Mouse (Mus musculus) left cerebral cortex, postnatal 14 days (tissue): Measurements from ENCODE around the gene Olfr1252. TPM values are rescaled to one million over a fixed set of nuclear protein-coding genes. Genes with fewer than 3 reads are reported as not detected.

ENCODE experiments used
- DNase-seq, 2 experiments: peaks; one replicate each; pipeline ENCODE4 v3.0.0; 2021 to 2022; ENCODE audit warnings: low spot score in 2 of 2, mixed read lengths in 1 of 2
- intact Hi-C: fragments of 180-260 bp; cut with DNase I; formaldehyde crosslinking; loops from one replicate; pipeline ENCODE4 v1.15.1; 2025
- long read RNA-seq, 2 experiments: library from polyadenylated mRNA; stranded (forward); transcript quantifications; one replicate each; pipeline ENCODE4 v2.0.0; 2021
- total RNA-seq, 2 experiments: library from RNA; stranded (reverse); gene quantifications; 2 replicates each; pipeline ENCODE4 v1.2.3; 2021

The Olfr1252 gene
- not detected for total RNA-seq
- long read RNA-seq, experiment 1, result 0 reads
- long read RNA-seq, experiment 2, result 0 reads

- intact Hi-C loops, result no loop called here
- no peak for DNase-seq
Measured at GRCm38 (mm10) chr2:89724912-89725311, at the start of gene Olfr1252. Olfr1252 (minus strand) TSS chr2:89725012.

DNA sequence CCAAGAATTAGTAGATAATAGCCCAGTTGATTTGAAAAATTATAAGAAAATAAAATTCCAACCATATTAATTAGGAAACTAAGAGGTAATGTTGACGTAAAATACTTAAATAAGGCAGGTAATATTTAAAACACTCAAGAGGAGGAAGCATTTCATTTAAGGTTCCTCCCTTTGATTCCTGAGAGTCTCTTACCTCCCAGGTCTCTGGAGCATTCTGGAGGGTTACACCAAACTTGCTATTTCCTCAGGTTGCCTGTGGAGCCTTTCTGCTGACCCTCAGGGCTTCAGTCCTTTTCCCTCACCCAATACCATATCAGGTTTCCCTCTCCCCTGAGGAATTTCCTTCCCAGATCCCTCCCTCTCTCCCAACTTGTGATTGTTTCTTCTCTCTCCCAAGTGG, 32.2 kb upstream of the Olfr1252 start, which contains the start of gene Olfr1253:
Olfr1253 (minus strand) TSS at position 101 of the 400 bp plus-strand sequence.
- no peak for DNase-seq
- intact Hi-C loops, result no loop called here

GRCm38 (mm10) chr2:89691980-89692379, 32.8 kb downstream of the Olfr1252 start:
- intact Hi-C loops, result no loop called here
- DNase-seq, result no peak

DNA sequence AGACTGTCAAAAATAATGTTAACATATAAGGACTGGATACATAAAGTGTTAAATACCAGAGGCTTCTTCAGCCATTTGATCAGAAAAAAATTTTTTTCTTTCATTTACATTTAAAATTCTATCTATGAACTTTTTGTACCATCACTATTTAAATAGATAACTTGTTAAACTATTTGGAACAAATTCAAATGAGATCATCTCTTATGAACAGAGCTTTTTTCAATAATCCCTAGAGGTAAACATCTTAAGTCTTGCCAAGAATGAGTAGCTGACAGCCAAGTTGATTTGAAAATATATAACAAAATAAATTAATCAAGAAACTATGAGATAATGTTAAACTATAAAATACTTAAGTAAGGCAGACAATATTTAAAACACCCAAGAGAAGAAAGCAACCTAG, 53.0 kb downstream of the Olfr1252 start, which contains the start of gene Olfr1251:
Olfr1251 (minus strand) TSS at position 101 of the 400 bp plus-strand sequence.
- intact Hi-C loops, result no loop called here
- no peak for DNase-seq

Other genes with a start within 250 kb of the Olfr1252 start
- gene Olfr1241, start 237.9 kb downstream of the Olfr1252 start, total RNA-seq, result not detected
- not detected for gene Olfr1242, start 226.7 kb downstream of the Olfr1252 start, total RNA-seq
- gene Olfr1243, start 193.5 kb downstream of the Olfr1252 start, total RNA-seq, result not detected
- gene Olfr1245, start 146.6 kb downstream of the Olfr1252 start, total RNA-seq, result not detected
- not detected for gene Olfr1246, start 131.9 kb downstream of the Olfr1252 start, total RNA-seq
- gene Olfr1247, start 110.9 kb downstream of the Olfr1252 start, total RNA-seq, result under 1 TPM; 0.06 to 0.11 TPM
- not detected for gene Olfr1248, start 106.8 kb downstream of the Olfr1252 start, total RNA-seq
- gene Olfr1249, start 90.0 kb downstream of the Olfr1252 start, total RNA-seq, result not detected
- gene Olfr1250, start 63.5 kb downstream of the Olfr1252 start, total RNA-seq, result under 1 TPM; 0.07 to 0.15 TPM
- gene Olfr1251, start 53.1 kb downstream of the Olfr1252 start, total RNA-seq, result not detected
- not detected for gene Olfr1253, start 32.1 kb upstream of the Olfr1252 start, total RNA-seq
- not detected for gene Olfr1254, start 68.6 kb upstream of the Olfr1252 start, total RNA-seq
- gene Olfr1255, start 87.0 kb upstream of the Olfr1252 start, total RNA-seq, result not detected
- gene Olfr1256, start 116.5 kb upstream of the Olfr1252 start, total RNA-seq, result under 1 TPM in 1 of 2 experiments, not detected in 1; 0.04 TPM
- not detected for gene Olfr48, start 123.2 kb upstream of the Olfr1252 start, total RNA-seq
- gene Olfr1257, start 153.4 kb upstream of the Olfr1252 start, total RNA-seq, result not detected
- gene Olfr1258, start 202.3 kb upstream of the Olfr1252 start, total RNA-seq, result not detected
- not detected for gene Olfr1259, start 223.7 kb upstream of the Olfr1252 start, total RNA-seq
- gene Olfr1260, start 249.3 kb upstream of the Olfr1252 start, total RNA-seq, result not detected